Mouse (Mus musculus): ENCODE data around the gene Olfr1394.
"Not testable (repeated sequence)": the region's sequence is repeated elsewhere in the genome, so short reads cannot be mapped to it uniquely, and the experiment has no call there.

The Olfr1394 gene

DNA sequence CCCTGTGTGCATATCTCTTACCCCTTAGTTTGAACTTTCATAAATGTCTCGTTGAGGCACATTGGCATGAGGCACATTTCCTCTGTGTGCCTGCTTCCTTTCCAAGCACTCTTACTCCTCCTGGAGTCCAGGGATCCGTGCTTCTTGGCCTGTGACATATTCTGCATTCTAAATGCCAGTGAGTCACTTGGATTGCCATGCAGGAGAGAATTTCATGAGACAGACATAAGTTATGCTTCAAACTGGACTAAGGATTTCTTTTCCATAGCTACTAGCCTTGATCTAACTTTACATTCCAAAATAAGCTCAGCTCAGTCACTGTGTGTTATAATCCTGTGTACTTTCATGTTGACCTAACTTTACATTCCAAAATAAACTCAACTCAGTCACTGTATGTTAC is 36.9 kb downstream of the Olfr1394 start:
- DNase-seq = no peak

GRCm38 (mm10) chr11:49194771-49195170 is 40.6 kb downstream of the Olfr1394 start:
- DNase-seq = not testable (repeated sequence)

DNA sequence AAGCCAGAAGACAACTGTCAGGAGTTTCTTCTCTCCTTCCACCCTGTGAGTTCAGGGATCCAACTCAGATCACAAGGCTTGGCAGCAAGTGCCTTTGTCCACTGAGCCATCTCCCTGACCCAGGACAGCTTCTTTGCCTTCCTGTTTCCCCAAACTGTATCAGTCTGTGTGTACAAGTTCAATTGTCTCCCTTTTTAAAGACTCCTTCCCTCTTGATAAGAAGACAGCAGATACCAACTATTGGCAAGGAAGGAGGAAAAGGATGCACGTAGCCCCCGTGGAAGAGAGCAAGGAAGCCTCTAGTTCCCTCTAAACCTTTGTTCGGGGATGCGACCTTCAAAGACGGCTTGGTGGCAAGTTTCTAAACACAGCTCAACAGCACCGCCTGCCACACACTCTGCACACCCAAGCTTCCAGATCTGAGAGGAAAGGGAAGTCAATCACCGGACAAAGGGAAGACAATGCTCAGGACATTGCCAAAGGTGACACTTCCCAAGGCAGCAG is 41.7 kb downstream of the Olfr1394 start:
- peak; percentile 68 for DNase-seq

GRCm38 (mm10) chr11:49200666-49201065 is 46.5 kb downstream of the Olfr1394 start:
- no peak for DNase-seq

DNA sequence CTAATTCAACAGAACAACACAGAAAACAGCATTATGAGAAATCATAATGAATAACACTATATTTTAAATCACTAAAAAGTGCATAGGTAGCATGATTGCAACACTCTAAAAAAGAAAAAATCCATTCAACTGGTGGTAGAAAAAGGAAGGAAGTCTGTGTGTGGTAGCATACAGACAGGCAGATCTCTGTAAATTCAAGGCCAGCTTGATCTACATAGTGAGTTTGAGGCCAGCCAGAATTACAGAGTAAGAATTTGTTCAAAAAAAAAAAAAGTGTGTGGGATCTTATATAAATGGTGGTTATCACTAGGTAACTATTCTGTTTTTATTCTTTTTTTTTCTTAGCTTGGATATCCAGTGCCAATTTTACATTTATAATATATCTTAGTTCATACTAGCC is 47.0 kb downstream of the Olfr1394 start:
- DNase-seq = no peak

- no peak for DNase-seq
These were observed 47.9 kb downstream of the Olfr1394 start for GRCm38 (mm10) chr11:49202071-49202470.

DNA sequence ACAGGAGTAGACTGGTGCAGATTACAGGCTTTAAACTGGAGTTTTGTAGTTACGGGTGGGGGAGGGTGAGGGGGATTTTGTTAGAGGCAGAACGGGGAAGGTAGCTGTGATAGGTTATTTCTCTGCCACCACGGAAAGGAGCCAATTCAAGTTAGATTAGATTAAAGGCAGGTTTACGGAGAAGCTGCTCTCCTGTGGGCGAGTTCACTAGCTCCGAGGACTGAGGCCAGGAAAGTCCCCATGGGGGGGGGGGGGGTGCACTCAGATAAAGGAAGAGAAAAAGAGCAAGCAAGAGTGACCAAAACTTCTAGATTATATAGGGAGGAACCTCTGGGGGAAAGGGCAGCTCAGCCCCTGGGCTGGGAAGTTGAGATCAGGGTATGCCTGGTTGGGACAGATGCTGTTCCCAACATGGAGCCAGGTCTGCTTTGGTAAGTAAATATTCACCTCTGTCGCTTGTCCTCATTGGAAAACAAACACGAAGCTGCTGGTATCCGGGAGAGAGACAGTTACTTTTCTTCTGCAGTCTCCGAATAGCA is 48.4 kb downstream of the Olfr1394 start:
- DNase-seq = peak; percentile 20

DNA sequence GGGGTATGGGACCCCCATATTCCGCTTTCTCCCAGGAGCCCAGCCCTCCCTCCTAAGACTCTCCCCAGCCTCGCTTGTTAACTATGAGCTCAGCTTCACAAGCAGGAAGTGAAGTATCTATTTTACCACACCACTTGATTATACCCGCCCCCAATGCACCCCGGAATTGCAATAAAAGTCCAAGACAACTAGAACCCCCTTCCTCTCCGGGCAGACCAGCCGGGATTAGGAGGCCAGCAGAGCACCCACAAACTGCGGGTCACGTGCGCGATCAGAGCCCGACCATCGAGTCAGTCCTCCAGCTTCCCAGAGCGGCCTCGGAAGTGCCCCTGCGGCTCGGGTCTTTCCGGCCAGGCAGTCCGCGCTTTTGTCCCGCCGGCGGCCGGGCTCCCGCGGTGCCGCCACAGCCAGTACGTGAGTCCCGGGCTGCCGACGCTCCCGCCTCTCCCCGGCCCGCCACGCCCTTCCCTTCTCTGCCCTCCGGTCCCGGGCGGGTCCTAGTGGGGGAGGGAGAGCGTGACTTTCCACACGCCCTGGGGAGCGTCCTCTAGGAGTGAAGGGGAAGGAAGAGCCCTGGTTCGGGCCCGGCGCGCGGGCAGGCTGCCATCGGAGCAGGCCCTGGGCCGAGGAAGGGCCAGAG is 49.1 kb downstream of the Olfr1394 start, which contains the start of gene Zfp62:
Gene Zfp62, plus strand, starts transcription at position 164 of the 640 bp plus-strand sequence.
- DNase-seq = peak; percentile 96

DNA sequence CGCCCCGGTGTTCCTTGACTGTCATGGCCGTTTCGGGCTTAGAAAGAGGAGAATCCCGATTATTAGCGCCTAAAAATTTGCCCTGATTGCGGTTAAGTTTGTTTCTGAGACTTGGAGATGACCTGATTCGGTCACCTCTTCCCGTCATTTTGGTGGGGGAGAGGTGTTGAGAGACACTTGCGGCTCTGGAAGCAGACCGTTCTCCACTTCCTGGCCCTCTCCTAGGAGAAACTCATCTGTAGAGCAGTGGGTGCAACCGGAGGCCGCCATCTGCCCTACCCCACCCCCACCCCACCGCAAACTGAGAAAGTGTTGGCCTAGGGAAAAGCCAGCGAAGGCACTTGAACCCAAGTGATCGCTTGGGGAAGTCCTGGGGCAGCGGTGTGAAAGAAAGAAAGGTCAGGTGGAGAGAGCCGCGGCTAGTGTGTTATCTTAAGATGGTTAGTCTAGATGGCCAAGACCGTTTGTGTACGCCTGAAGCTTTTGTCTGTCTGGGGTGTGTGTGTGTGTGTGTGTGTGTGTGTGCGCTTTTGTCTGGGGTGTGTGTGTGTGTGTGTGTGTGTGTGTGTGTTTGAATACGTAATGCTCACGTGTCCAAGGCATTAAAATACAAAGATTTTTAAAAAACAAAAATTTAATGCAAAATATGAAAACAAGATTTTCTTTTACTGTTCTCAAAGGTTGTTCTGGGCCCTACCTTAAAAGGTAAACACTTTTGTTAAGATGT is 49.8 kb downstream of the Olfr1394 start:
- DNase-seq = peak; percentile 49

GRCm38 (mm10) chr11:49205080-49205590 is 51.0 kb downstream of the Olfr1394 start:
- DNase-seq = peak; percentile 27

- no peak for DNase-seq
These were observed 53.3 kb downstream of the Olfr1394 start for GRCm38 (mm10) chr11:49207495-49207894.
